Mouse (Mus musculus) embryonic facial prominence, embryonic 15.5 days (tissue): ENCODE data around the gene Clic3. TPM values are rescaled to one million over a fixed set of nuclear protein-coding genes. Genes with fewer than 3 reads are reported as not detected.

ENCODE experiments used
- ATAC-seq: fragments of 200-750 bp; cut with Nextera tagmentation; 2 replicates; pipeline ENCODE4 v1.8.0; 2017; ENCODE audit warnings: low read depth, moderate TSS enrichment; ENCODE audit not compliant: insufficient number of reproducible peaks, low FRiP score, low TSS enrichment
- H3K27ac ChIP-seq: fragments of 300-500 bp; sonication (generic); replicated peaks from 2 replicates; pipeline ENCODE4 v1.5.1; 2015; ENCODE audit warnings: mild to moderate bottlenecking, inconsistent platforms
- H3K27me3 ChIP-seq: fragments of 300-500 bp; sonication (generic); 2 replicates; pipeline ENCODE4 v1.6.1; 2015; ENCODE audit warnings: inconsistent platforms
- H3K36me3 ChIP-seq: fragments of 300-500 bp; sonication (generic); 2 replicates; pipeline ENCODE4 v1.6.1; 2015; ENCODE audit warnings: mild to moderate bottlenecking, inconsistent platforms
- H3K4me1 ChIP-seq: fragments of 300-500 bp; sonication (generic); 2 replicates; pipeline ENCODE4 v1.6.1; 2015; ENCODE audit warnings: inconsistent platforms
- H3K4me2 ChIP-seq: fragments of 300-500 bp; sonication (generic); replicated peaks from 2 replicates; pipeline ENCODE4 v1.6.1; 2015; ENCODE audit warnings: mild to moderate bottlenecking, inconsistent platforms
- H3K4me3 ChIP-seq: fragments of 300-500 bp; sonication (generic); replicated peaks from 2 replicates; pipeline ENCODE4 v1.5.1; 2015; ENCODE audit warnings: mild to moderate bottlenecking, inconsistent platforms
- H3K9ac ChIP-seq: fragments of 300-500 bp; sonication (generic); 2 replicates; pipeline ENCODE4 v1.6.1; 2015; ENCODE audit warnings: inconsistent platforms
- H3K9me3 ChIP-seq: fragments of 300-500 bp; sonication (generic); replicated peaks from 2 replicates; pipeline ENCODE4 v1.6.1; 2016; ENCODE audit warnings: inconsistent platforms
- WGBS: fragments of 180-500 bp; shearing (Covaris S2); methylation state at CpG from one replicate; pipeline ENCODE4 v1.1.7; 2015; 5-methylcytosine and 5-hydroxymethylcytosine counted together
- polyA plus RNA-seq: library from polyadenylated mRNA; unstranded; fragments of >200 nt; fragmentation: Nextera tagmentation; extraction: Ambion mirVana; gene quantifications from 2 replicates; pipeline ENCODE4 v1.2.1, GENCODE M21; 2015

The Clic3 gene
- polyA plus RNA-seq, 1 experiment from 2014 or later = 75.5 TPM

DNA sequence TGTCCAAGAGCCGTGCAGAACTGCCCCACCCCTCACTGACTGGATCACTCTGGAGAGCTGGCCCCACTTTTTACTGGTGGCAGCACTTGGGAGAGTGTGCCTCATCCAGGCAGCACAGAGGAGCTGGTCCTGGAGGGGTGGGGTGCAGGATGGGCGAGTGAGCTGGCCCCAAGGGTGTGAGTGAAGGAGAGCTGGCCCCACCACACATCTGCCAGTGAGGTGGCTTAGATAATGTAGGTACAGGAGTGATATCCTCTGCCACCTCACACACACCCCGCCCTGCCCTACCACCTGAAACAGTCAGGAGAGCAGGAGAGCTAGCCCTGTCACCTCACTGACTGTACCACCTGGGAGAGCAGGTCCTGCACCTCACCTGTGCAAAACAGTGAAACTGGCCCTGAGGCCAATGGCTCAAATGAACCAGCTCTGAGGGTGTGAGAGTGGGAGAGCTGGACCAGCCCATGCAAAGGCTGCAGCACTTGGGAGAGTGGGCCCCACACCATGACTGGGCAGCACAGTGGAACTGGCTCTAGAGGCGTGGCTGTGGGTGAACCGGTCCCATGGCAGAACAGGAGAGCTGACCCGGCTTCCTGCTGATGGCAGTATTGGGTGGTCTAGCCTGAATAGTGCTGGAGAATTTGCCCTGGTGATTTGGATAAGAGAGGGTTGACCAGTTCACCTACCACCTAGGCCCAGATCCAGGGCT, 31.5 kb downstream of the Clic3 start:
- ATAC-seq = peak; percentile 8; the same call in 1 of the 2 replicates
- Histone ChIP-seq H3K4me1 (no peaks in the 10 kb centered on the region), H3K27me3 (no peaks in the 10 kb centered on the region), H3K9me3 (no peaks in the 10 kb centered on the region), H3K4me3 (no peak overlapping the region), H3K4me2 (no peak overlapping the region), H3K27ac (no peak overlapping the region), H3K9ac (no peak overlapping the region), H3K36me3 (no peaks in the 10 kb centered on the region)
- WGBS = 70% methylated on average over 6 of the region's 6 CpGs

DNA sequence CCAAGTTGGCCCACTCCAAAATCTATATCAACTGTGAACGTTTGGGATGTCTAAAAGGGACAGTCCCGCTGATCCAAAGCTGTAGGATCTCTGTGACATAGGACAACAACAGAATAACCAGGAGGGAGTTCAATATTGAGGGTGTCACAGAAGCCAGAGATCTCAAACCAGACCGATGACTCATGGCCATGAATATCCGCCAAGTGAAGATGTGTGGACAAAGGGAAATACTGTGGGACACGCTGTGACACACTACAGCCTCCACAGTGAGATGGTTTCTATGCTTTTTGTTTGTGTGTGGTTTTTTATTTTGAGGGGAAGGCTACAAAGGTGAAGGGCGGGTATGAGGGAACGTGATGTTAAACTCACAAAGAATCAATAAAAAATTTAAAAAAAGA, 32.0 kb downstream of the Clic3 start:
- H3K4me3 ChIP-seq = no peak overlapping the region
- no peaks in the 10 kb centered on the region for H3K4me1 ChIP-seq
- 75% methylated on average over 7 of the region's 7 CpGs for WGBS
- H3K4me2 ChIP-seq = no peak overlapping the region
- no peak for ATAC-seq
- H3K27me3 ChIP-seq = no peaks in the 10 kb centered on the region
- H3K36me3 ChIP-seq = no peaks in the 10 kb centered on the region
- no peak overlapping the region for H3K9ac ChIP-seq
- H3K9me3 ChIP-seq = no peaks in the 10 kb centered on the region
- no peak overlapping the region for H3K27ac ChIP-seq

DNA sequence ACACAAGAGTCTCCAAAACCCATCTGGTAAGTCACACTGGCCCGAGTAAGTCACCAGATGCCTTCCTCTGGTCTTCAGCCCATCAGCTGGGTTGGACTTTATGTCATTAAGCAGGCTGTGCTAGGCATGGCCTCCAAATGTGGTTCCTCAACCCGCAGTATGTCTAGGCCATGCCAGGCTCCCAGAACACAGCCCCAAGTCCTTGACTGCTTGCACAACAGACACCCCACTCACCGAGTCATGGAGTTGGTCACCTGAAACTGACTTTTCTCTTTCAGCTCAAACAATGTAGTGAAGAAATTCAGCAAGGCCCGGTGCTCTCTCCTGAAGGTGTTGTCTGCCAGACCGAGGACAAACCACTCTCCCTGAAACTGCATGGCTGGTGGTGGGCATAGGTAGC, 36.4 kb downstream of the Clic3 start:
- H3K36me3 ChIP-seq = no peaks in the 10 kb centered on the region
- H3K9ac ChIP-seq = no peak overlapping the region
- no peak overlapping the region for H3K4me3 ChIP-seq
- H3K27ac ChIP-seq = no peak overlapping the region
- H3K4me2 ChIP-seq = no peak overlapping the region
- no peaks in the 10 kb centered on the region for H3K27me3 ChIP-seq
- ATAC-seq = no peak
- H3K9me3 ChIP-seq = no peaks in the 10 kb centered on the region
- WGBS = 79% methylated on average over 5 of the region's 5 CpGs
- no peaks in the 10 kb centered on the region for H3K4me1 ChIP-seq

- Histone ChIP-seq H3K4me2 (no peak within 1 kb of the TSS), H3K27ac (no peak within 1 kb of the TSS), H3K9me3 (no peaks in the 10 kb centered on the region), H3K27me3 (no peaks in the 10 kb centered on the region), H3K4me1 (no peaks in the 10 kb centered on the region), H3K36me3 (no peaks in the 10 kb centered on the region), H3K4me3 (no peak within 1 kb of the TSS), H3K9ac (no peak within 1 kb of the TSS)
- WGBS = 84% methylated on average over 5 of the region's 5 CpGs
- no peak for ATAC-seq
Measured at GRCm38 (mm10) chr2:25493476-25493961, 36.9 kb downstream of the Clic3 start, which contains the start of gene Lcn12. TSS of gene Lcn12 (minus strand) at chr2:25493911.

DNA sequence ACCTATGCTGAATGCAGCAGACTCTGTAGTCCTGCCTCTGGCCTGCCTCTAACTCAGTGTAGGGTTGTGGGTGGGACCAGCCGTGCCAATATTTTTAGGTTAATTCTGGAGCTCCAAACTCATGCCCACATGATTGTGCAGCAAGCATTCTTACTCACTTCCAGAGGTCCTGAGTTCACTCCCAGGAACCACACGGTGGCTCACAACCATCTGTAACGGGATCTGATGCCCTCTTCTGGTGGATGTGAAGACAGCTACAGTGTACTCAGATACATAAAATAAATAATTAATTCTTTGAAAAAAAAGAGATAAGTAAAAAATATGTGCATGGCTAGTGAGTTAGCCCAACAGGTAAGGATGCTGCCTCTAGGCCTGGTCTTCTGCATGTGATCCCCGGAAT, 39.8 kb downstream of the Clic3 start:
- Histone ChIP-seq H3K4me1 (peaks cover 10% of the 10 kb centered on the region), H3K27ac (no peak overlapping the region), H3K27me3 (no peaks in the 10 kb centered on the region)

DNA sequence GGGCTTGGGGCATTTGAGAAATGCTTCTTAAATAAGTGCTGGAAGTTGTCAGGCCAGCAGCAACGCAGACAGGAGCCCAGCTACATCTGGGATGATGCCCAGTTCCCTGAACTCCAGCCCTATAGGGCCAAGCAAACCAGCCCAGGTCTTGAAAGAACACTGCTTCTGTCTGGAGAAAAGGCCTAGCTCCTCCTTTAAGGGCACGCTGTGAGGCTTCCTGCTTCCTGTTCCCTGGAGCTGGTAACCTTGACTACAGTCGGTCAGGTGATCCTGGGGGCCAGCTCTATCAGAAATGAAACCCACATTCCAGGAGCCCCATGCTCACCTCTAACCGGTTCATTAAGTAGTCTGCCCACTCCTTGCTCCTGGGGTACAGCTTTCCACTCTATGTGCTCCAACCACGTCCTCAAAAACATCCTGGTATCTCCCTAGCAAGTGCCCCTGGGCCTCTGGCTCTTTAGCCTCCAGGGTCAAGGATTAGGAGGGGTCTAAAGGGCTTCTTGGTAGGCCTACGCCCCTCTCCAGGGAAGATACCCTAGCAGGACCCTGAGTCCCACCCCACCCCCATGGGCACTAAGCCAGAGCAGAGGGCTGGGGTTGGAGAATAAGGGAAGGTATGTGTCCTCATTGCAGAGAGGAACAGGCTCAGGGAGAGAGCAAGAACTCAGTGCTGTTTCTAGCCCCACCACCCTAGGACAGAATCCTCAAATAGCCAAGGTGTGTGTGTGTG, 41.4 kb downstream of the Clic3 start:
- 0 out of 2 replicates have a peak overlapping the region, but pooled peaks have one; percentile 22 for H3K27ac ChIP-seq
- no peak overlapping the region for H3K4me2 ChIP-seq
- no peaks in the 10 kb centered on the region for H3K27me3 ChIP-seq
- H3K36me3 ChIP-seq = peaks cover 3% of the 10 kb centered on the region; the same call in 1 of the 2 replicates
- no peaks in the 10 kb centered on the region for H3K9me3 ChIP-seq
- H3K4me3 ChIP-seq = no peak overlapping the region
- peaks cover 20% of the 10 kb centered on the region for H3K4me1 ChIP-seq
- WGBS = 42% methylated on average over 6 of the region's 6 CpGs
- no peak for ATAC-seq
- no peak overlapping the region for H3K9ac ChIP-seq

More for the DNA sequence above, 39.8 kb downstream of the Clic3 start:
- H3K9ac ChIP-seq = no peak overlapping the region
- 40% methylated on average over 4 of the region's 4 CpGs for WGBS
- no peak for ATAC-seq
- no peaks in the 10 kb centered on the region for H3K9me3 ChIP-seq
- no peak overlapping the region for H3K4me3 ChIP-seq
- no peak overlapping the region for H3K4me2 ChIP-seq
- H3K36me3 ChIP-seq = no peaks in the 10 kb centered on the region

GRCm38 (mm10) chr2:25498622-25499478, 42.2 kb downstream of the Clic3 start:
- H3K9me3 ChIP-seq = no peaks in the 10 kb centered on the region
- H3K27me3 ChIP-seq = no peaks in the 10 kb centered on the region
- H3K4me2 ChIP-seq = no peak overlapping the region
- WGBS = 70% methylated on average over 15 of the region's 15 CpGs
- no peak for ATAC-seq
- H3K27ac ChIP-seq = no peak overlapping the region
- no peak overlapping the region for H3K9ac ChIP-seq
- H3K4me3 ChIP-seq = no peak overlapping the region
- H3K4me1 ChIP-seq = peaks cover 20% of the 10 kb centered on the region
- peaks cover 12% of the 10 kb centered on the region for H3K36me3 ChIP-seq

DNA sequence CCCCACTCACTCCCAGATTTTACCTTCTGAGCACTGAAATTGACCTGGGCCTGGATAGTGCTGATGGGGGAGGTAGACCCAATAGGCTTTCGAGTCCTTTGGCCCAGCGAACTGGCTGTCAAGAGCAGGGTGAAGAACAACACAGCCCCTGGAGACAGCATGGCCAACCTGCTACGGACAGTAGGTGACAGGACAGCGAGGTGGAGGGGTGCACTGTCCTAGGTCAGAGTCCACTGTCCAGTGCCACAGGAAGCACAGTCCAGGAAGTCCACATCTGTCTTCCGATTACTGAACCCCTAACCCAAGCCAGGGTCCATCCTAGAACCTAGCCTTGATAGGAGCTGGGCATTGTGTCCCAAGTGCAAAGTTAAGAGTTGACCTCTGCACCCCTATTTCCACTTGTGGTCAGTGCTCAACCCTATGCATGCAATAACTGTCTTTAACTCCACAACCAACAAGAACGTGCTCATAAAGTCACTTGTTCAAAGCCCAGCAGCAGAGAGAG, 43.5 kb downstream of the Clic3 start:
- peaks cover 24% of the 10 kb centered on the region for H3K36me3 ChIP-seq
- H3K27me3 ChIP-seq = no peaks in the 10 kb centered on the region
- H3K9ac ChIP-seq = peak overlapping the region; percentile 48; the same call in 1 of the 2 replicates
- no peak for ATAC-seq
- H3K9me3 ChIP-seq = no peaks in the 10 kb centered on the region
- peak overlapping the region; percentile 83 for H3K4me3 ChIP-seq
- peak overlapping the region; percentile 64 for H3K4me2 ChIP-seq
- WGBS = 64% methylated on average over 6 of the region's 6 CpGs
- peaks cover 20% of the 10 kb centered on the region for H3K4me1 ChIP-seq
- no peak overlapping the region; the same call in 1 of the 2 replicates for H3K27ac ChIP-seq

DNA sequence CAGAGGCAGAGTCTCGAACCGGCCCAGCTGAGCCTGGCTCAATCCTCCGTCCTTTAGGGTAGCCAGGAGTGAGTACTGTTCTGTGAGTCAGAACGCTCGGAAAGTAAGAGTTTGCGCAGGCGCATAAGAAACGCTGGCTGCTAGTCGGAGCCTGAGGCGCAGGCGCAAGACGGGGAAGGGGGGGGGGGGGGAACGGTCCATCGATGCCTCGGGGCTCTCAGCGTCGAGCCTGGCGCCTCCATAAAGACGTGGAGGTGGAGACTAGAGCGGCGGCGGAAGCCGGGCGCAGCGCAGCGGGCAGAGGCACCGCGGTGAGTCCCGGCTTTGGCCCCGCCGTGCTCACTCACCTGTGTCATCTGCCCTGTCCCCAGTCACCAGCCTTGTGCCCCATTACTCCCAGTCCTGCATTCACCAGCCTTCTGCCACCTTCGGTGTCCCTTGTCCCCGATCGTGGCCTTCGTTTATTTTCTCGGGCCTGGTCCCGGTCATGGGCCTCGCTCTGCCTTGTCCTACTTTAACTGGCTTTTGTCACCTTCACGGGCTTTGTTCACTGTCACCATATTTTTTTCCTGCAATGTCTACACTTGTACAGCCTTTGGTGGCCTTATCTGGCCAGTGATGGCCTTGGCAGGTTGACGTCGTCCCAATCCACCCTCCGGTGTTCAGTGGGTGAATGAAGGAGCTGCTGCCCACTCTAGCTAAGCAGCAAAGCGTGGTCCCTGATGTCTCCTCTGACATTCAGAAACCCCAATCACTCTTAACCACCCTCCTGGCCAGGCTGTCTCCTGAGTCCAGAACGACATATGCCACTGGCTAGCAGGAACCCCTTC, 44.2 kb downstream of the Clic3 start, which contains the start of gene Fbxw5:
Gene Fbxw5 (plus strand): TSS at position 175 of the 830 bp plus-strand sequence.
- Histone ChIP-seq H3K4me3 (peak within 1 kb of the TSS; percentile 83), H3K27ac (peak within 1 kb of the TSS; percentile 78), H3K4me1 (peaks cover 20% of the 10 kb centered on the region), H3K36me3 (peaks cover 29% of the 10 kb centered on the region), H3K9me3 (no peaks in the 10 kb centered on the region), H3K4me2 (peak within 1 kb of the TSS; percentile 92), H3K9ac (peak within 1 kb of the TSS; percentile 99), H3K27me3 (no peaks in the 10 kb centered on the region)
- ATAC-seq = peak; percentile 89
- under 1% methylated on average over 37 of the region's 44 CpGs for WGBS
